Mouse (Mus musculus) limb, embryonic 14.5 days (tissue): ENCODE measurements around the gene Gpr179. TPM values are rescaled to one million over a fixed set of nuclear protein-coding genes. Genes with fewer than 3 reads are reported as not detected.
"Not testable (repeated sequence)": the region's sequence is repeated elsewhere in the genome, so short reads cannot be mapped to it uniquely, and the experiment has no call there.

Experiments
- ATAC-seq: fragments of 200-750 bp; cut with Nextera tagmentation; 2 replicates; pipeline ENCODE4 v1.8.0; 2017; ENCODE audit warnings: low read depth, moderate number of reproducible peaks, moderate TSS enrichment; ENCODE audit not compliant: low FRiP score
- DNase-seq: peaks from one replicate; pipeline ENCODE4 v3.0.0-alpha.2; 2015; ENCODE audit warnings: low spot score
- H3K27ac ChIP-seq: fragments of 300-500 bp; sonication (generic); replicated peaks from 2 replicates; pipeline ENCODE4 v1.5.1; 2014; ENCODE audit warnings: low read depth, mild to moderate bottlenecking, low read length, moderate library complexity, mixed read lengths
- H3K27me3 ChIP-seq: fragments of 300-500 bp; sonication (generic); 2 replicates; pipeline ENCODE4 v1.6.1; 2014; ENCODE audit warnings: low read length, mixed read lengths; ENCODE audit not compliant: control insufficient read depth, insufficient read depth
- H3K36me3 ChIP-seq: fragments of 300-500 bp; sonication (generic); 2 replicates; pipeline ENCODE4 v1.6.1; 2014; ENCODE audit warnings: mild to moderate bottlenecking, low read length, moderate library complexity, mixed read lengths; ENCODE audit not compliant: control insufficient read depth, insufficient read depth
- H3K4me1 ChIP-seq: fragments of 300-500 bp; sonication (generic); 2 replicates; pipeline ENCODE4 v1.6.1; 2014; ENCODE audit warnings: antibody characterized with exemption, low read length, mixed read lengths; ENCODE audit not compliant: control insufficient read depth, insufficient read depth
- H3K4me2 ChIP-seq: fragments of 300-500 bp; sonication (generic); replicated peaks from 2 replicates; pipeline ENCODE4 v1.6.1; 2014; ENCODE audit warnings: low read depth, mild to moderate bottlenecking, low read length, moderate library complexity; ENCODE audit not compliant: severe bottlenecking
- H3K4me3 ChIP-seq: fragments of 300-500 bp; sonication (generic); replicated peaks from 2 replicates; pipeline ENCODE4 v1.5.1; 2014; ENCODE audit warnings: low read length
- H3K9ac ChIP-seq: fragments of 300-500 bp; sonication (generic); 2 replicates; pipeline ENCODE4 v1.6.1; 2014; ENCODE audit warnings: mild to moderate bottlenecking, low read depth, low read length, moderate library complexity; ENCODE audit not compliant: severe bottlenecking
- H3K9me3 ChIP-seq: fragments of 300-500 bp; sonication (generic); 2 replicates; pipeline ENCODE4 v1.6.1; 2016; ENCODE audit warnings: low read length; ENCODE audit not compliant: control insufficient read depth
- POLR2A ChIP-seq: fragments of 200-500 bp; IDR thresholded peaks from 2 replicates; pipeline ENCODE4 v1.8.0; 2012; ENCODE audit warnings: inconsistent platforms, mild to moderate bottlenecking, moderate library complexity, borderline replicate concordance; ENCODE audit not compliant: insufficient read depth, insufficient read length; ENCODE audit errors: extremely low read depth
- WGBS: fragments of 180-500 bp; shearing (Covaris S2); extraction: QIAGEN DNeasy Blood & Tissue Kit; methylation state at CpG from one replicate; pipeline ENCODE4 v1.1.7; 2014; 5-methylcytosine and 5-hydroxymethylcytosine counted together
- polyA plus RNA-seq, 2 experiments: library from polyadenylated mRNA; depleted of rRNA in 1 of 2; stranded (reverse) in 1 of 2; unstranded in 1 of 2; fragments of >200 nt; fragmentation: Nextera tagmentation in 1 of 2; extraction: Ambion mirVana in 1 of 2; gene quantifications; 2 replicates each; pipeline versions ENCODE4 v1.2.1 to v1.2.3; 2012 to 2014

The Gpr179 gene
- polyA plus RNA-seq, 2 experiments = 0.07 to 0.09 TPM

- Histone ChIP-seq H3K4me2 (peak overlapping the region; percentile 39), H3K27me3 (no peaks in the 10 kb centered on the region), H3K4me3 (peak overlapping the region; percentile 45), H3K36me3 (peaks cover 11% of the 10 kb centered on the region; the same call in 1 of the 2 replicates), H3K9ac (peak overlapping the region; percentile 3; the same call in 1 of the 2 replicates), H3K9me3 (no peaks in the 10 kb centered on the region), H3K4me1 (peaks cover 15% of the 10 kb centered on the region), H3K27ac (no peak overlapping the region; the same call in 1 of the 2 replicates)
- DNase-seq (no peak), ATAC-seq (no peak)
- 48% methylated on average over 8 of the region's 8 CpGs for WGBS
- no peak for TF ChIP-seq POLR2A
These were observed 37.0 kb downstream of the Gpr179 start for GRCm38 (mm10) chr11:97314751-97315503.

- Histone ChIP-seq H3K9ac (no peak overlapping the region), H3K4me2 (no peak overlapping the region), H3K4me1 (peaks cover 18% of the 10 kb centered on the region), H3K4me3 (no peak overlapping the region), H3K9me3 (no peaks in the 10 kb centered on the region), H3K36me3 (peaks cover 8% of the 10 kb centered on the region; the same call in 1 of the 2 replicates), H3K27me3 (no peaks in the 10 kb centered on the region), H3K27ac (no peak overlapping the region)
- no peak for TF ChIP-seq POLR2A
- DNase-seq = no peak
- no peak for ATAC-seq
- WGBS = 89% methylated on average over 3 of the region's 3 CpGs
These were observed 37.8 kb downstream of the Gpr179 start for GRCm38 (mm10) chr11:97314110-97314509.

- H3K4me3 ChIP-seq = not testable (repeated sequence)
These were observed 39.0 kb downstream of the Gpr179 start for GRCm38 (mm10) chr11:97312871-97313270.

GRCm38 (mm10) chr11:97310895-97311631, 40.8 kb downstream of the Gpr179 start:
- no peaks in the 10 kb centered on the region for H3K27me3 ChIP-seq
- H3K36me3 ChIP-seq = no peaks in the 10 kb centered on the region
- ATAC-seq = no peak
- DNase-seq = peak; percentile 70
- H3K9ac ChIP-seq = peak overlapping the region; percentile 46
- no peak for TF ChIP-seq POLR2A
- peaks cover 13% of the 10 kb centered on the region for H3K4me1 ChIP-seq
- peak overlapping the region; percentile 70 for H3K4me2 ChIP-seq
- peak overlapping the region; percentile 42 for H3K4me3 ChIP-seq
- 4% methylated on average over 18 of the region's 18 CpGs for WGBS
- no peaks in the 10 kb centered on the region for H3K9me3 ChIP-seq
- peak overlapping the region; percentile 75 for H3K27ac ChIP-seq

More at GRCm38 (mm10) chr11:97312871-97313270, 39.0 kb downstream of the Gpr179 start:
- H3K27ac ChIP-seq, H3K36me3 ChIP-seq, H3K9me3 ChIP-seq, DNase-seq, H3K27me3 ChIP-seq, H3K9ac ChIP-seq, H3K4me2 ChIP-seq, ATAC-seq: not testable (repeated sequence)
- peaks cover 18% of the 10 kb centered on the region for H3K4me1 ChIP-seq
- 65% methylated on average over 1 of the region's 1 CpGs for WGBS

- peak overlapping the region; percentile 41 for H3K9ac ChIP-seq
- TF ChIP-seq POLR2A = no peak
- ATAC-seq = peak; percentile 78; the same call in 1 of the 2 replicates
- H3K4me2 ChIP-seq = peak overlapping the region; percentile 70
- H3K9me3 ChIP-seq = no peaks in the 10 kb centered on the region
- WGBS = under 1% methylated on average over 25 of the region's 25 CpGs
- H3K36me3 ChIP-seq = no peaks in the 10 kb centered on the region
- no peaks in the 10 kb centered on the region for H3K27me3 ChIP-seq
- peak; percentile 86 for DNase-seq
- H3K27ac ChIP-seq = peak overlapping the region; percentile 9; the same call in 1 of the 2 replicates
- H3K4me1 ChIP-seq = peaks cover 13% of the 10 kb centered on the region
- H3K4me3 ChIP-seq = peak overlapping the region; percentile 42
These were observed 41.8 kb downstream of the Gpr179 start for GRCm38 (mm10) chr11:97309911-97310571.
